Mouse (Mus musculus) left cerebral cortex, adult 2 months (tissue): ENCODE measurements around the gene Tspan4. TPM values are rescaled to one million over a fixed set of nuclear protein-coding genes. Genes with fewer than 3 reads are reported as not detected.

ENCODE experiments used
- DNase-seq, 2 experiments: peaks; one replicate each; pipeline ENCODE4 v3.0.0; 2021 to 2022; ENCODE audit warnings: low spot score in 2 of 2, mixed read lengths in 1 of 2; ENCODE audit errors: extremely low spot score in 1 of 2
- H3K27ac ChIP-seq: fragments of 200-600 bp; 2 replicates; pipeline ENCODE4 v1.8.1; 2022
- H3K4me3 ChIP-seq: fragments of 200-600 bp; 2 replicates; pipeline ENCODE4 v1.8.1; 2022
- CTCF ChIP-seq: fragments of 200-600 bp; IDR thresholded peaks from 2 replicates; pipeline ENCODE4 v1.8.1; 2022; ENCODE audit warnings: antibody characterized with exemption, mild to moderate bottlenecking, moderate library complexity
- intact Hi-C: fragments of 180-260 bp; cut with DNase I; formaldehyde crosslinking; loops from one replicate; pipeline ENCODE4 v1.15.1; 2025
- long read RNA-seq, 2 experiments: library from polyadenylated mRNA; stranded (forward); transcript quantifications; one replicate each; pipeline ENCODE4 v2.0.0; 2021; ENCODE audit warnings: borderline mapping rate in 2 of 2
- total RNA-seq, 2 experiments: library from RNA; stranded (reverse); gene quantifications; 2 replicates each; pipeline ENCODE4 v1.2.3; 2021

Gene Tspan4
- total RNA-seq = 10 to 100 TPM; 13.7 to 14.4 TPM
- long read RNA-seq, experiment 1, transcript Tspan4-201 (8 exons, 1,466 nt) = major isoform, 6 of 24 reads
- long read RNA-seq, experiment 1, partial matches to known transcripts = 8 of 24 reads
- long read RNA-seq, experiment 1, other reads (novel, unspliced or antisense) = 5 of 24 reads
- long read RNA-seq, experiment 2, partial matches to known transcripts = 16 of 19 reads
- long read RNA-seq, experiment 2, other reads (novel, unspliced or antisense) = 1 of 19 reads

DNA sequence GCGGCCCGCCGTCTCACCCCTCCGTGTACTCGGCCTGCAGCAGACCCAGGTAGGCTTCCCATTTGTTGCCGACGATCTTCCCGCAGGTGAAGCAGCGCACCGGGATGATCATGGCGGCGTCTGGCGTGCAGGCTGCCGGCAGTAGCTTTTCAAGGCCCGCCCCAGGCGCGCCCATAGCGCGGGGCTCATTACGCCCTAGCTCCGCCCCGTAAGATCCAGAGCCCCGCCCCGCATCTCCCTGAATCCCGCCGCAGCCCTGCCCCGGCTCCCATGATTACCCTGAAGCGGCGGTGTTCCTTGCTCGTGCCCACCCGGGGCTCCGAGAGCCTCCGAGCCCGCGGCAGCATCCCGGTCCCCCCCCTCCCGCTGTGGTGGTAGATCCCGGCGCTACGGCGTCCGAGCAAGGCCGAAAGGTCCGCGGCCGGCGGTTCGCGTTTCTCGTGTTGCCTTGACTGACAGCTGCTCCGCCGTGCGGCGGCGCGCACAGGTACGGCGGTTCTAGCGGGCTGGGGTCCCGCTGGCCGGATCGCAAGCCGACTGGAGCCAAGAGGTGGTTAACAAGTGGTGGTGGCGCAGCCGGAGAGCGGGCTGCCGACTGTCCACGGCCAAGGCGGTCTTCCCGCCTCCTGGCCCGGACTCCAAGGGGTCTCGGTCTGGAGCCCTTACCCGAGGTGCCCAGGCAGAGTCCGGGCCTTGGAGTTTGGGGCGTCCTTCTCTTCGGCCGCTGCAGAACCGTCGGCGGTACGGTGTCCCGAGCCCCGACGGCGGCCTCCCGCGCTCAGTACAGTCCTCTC, at the start of gene Tspan4, which contains the start of gene Polr2l:
Gene Tspan4 (plus strand): TSS at position 230 of the 794 bp plus-strand sequence.
Gene Polr2l (minus strand): TSS at position 122 of the 794 bp plus-strand sequence.
- DNase-seq = peak; percentile 80 to 84
- intact Hi-C loops = no loop called here
- Histone ChIP-seq H3K4me3 (peak within 1 kb of the TSS; percentile 72), H3K27ac (peak within 1 kb of the TSS; percentile 94)
- TF ChIP-seq CTCF = no peak; the same call in 1 of the 2 replicates

DNA sequence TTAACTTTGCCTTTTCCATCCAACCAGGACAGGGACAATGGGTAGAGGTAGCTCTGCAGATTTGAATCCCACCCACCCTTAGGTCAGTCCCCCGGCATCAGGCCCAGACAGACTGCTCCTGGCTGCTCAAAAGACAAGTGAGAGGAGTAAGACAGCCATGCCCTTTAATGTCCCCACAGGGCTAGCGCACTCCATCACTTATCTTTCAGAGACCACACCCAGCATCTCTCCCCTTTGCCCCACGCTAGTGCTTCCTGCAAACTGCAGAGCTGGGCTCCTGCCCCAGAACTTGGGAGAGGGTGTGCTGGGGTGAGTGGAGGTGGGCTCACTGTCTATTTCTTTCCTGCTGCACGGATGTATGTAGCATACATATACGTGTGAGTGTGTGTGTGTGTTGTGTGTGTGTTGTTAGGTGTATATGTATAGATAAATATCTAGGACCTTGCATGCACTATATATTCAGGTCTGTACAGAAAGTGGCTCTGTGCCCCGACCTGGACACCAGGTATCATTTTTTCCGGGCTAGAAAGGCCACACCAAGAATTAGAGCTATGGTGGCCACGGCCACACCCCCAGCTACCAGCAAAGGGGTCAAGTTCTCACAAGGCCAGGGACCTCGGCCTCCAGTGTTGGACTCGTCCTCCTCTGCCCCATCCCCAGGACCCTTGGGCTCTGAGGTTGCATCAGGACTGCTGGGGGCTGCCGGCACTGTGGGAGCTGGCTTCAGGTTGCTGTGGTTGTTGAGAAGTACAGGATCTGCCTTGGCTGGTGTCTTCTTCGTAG, 47.9 kb upstream of the Tspan4 start:
- Histone ChIP-seq H3K4me3 (no peak overlapping the region), H3K27ac (no peak overlapping the region)
- DNase-seq = no peak
- intact Hi-C loops = no loop called here
- no peak for TF ChIP-seq CTCF

DNA sequence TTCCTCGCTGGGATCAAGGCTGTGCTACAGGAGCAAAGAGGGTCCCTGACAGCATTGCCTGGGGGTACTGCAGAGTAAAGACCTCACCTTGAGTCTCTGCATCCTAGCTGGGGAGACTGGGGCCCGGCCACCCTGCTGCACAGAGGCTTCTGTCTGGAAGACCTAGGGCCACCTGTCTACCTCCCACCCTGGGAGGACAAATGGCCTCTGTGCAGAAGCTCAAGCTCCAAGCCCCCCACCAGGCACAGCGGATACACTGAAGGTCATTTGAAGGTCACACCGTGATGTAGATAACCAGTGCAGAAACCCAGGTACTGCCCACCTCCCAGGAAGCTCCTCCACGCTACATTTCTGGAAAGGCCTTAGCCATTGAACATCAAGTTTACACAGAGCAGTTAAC, 46.3 kb upstream of the Tspan4 start:
- peak overlapping the region; percentile 94 for H3K4me3 ChIP-seq
- H3K27ac ChIP-seq = peak overlapping the region; percentile 97
- intact Hi-C loops = loop anchor here (2.0 kb wide), 1 partner anchor 14 kb away; the partner anchor contains the start of gene Gatd1
- DNase-seq = no peak
- TF ChIP-seq CTCF = no peak

DNA sequence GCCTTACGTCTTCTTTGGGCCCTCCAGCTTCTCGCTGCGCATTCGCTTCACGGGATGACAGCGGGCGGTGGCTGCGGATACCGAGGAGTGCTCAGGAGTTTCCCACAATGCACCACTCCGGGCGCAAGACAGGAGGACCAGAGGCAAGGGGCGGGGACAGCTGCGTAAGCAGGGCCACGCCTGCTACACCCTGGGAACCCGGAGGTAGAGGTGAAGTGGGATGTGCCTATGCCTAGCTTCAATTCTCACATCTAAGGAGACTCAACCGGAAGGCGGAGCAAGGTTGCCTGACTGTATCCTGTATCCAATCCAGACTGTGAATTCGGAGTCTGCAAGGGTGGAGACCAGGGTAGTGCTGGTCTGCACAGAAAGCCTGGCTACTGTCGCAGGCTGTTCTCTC, 45.7 kb upstream of the Tspan4 start, which contains the start of gene Cend1:
Gene Cend1 (minus strand): TSS at position 182 of the 400 bp plus-strand sequence.
- peak within 1 kb of the TSS; percentile 97 for H3K27ac ChIP-seq
- H3K4me3 ChIP-seq = peak within 1 kb of the TSS; percentile 94
- intact Hi-C loops = loop anchor here (2.0 kb wide), 1 partner anchor 15 kb away; the partner anchor contains the start of gene Gatd1
- DNase-seq = peak; percentile 88 to 89
- TF ChIP-seq CTCF = no peak

DNA sequence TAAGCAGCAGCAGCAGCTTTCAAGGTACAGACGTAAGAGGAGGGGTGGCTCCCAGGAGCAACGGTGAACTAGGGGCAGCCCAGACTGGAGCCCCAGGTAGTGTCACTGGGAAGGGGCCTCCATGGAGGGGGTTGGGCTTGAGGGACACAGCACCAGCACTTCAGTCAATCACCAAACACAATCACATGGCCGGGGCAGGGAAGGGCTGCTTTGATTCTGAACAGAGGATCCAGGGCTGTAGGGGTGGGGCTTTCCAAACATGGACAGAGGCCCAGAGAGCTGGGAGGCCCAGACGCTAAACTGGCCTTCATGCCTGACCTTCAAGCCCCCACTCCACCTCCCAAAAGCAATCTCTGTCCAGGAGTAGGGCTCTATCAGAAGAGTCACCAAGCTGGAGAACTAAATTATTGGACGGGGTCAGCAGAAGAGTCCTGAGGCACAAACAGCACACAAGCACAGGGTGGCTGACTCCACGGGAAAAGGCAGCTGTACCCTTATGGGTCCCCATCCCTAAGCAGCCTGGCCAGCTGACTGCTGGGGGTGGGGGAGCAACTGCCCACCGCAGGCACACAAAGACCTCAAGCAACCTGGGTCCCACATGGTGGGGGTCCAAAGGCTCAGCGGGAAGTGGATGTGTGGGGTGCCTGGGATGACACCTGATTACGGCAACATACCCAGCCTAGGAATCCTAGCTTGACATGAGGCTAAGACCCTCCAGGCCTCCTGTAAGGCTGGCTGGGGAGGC, 45.0 kb upstream of the Tspan4 start:
- no peak for DNase-seq
- Histone ChIP-seq H3K27ac (peak overlapping the region; percentile 12; the same call in 1 of the 2 replicates), H3K4me3 (peak overlapping the region; percentile 94)
- no peak for TF ChIP-seq CTCF
- intact Hi-C loops = loop anchor here (2.0 kb wide), 1 partner anchor 15 kb away; the partner anchor contains the start of gene Gatd1

DNA sequence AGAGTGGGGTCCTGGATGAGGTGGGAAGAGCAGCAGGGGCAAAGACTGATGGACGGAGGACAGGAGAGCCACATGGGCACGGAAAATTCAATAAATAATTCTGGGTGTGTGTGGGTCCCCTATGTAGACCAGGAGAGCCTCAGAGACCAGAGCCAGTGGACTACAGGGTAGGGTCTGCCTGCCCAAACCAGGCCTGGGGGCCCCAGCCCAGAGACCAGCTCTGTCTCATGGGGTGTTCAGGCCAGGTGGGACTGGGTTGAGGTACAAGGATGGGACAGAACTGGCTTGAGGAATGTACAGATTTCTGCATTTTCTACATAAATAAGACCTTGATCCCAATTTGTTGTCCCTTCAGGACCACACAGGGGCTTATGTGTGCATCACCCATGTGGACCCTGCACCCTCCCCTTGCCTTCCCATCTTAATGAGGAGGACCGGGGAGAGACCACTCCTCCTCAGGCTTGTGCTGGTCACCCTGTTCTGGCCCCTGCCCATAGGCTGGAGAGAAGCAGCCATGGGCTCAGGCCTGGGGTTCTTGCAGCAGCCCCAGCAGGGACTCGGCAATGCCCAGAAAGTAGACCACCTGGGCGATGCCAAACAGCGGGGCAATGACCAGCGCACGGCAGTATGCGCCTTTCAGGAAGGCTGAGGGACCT, 44.3 kb upstream of the Tspan4 start:
- no peak overlapping the region for H3K27ac ChIP-seq
- no peak for TF ChIP-seq CTCF
- DNase-seq = no peak
- no peak overlapping the region for H3K4me3 ChIP-seq
- intact Hi-C loops = no loop called here

DNA sequence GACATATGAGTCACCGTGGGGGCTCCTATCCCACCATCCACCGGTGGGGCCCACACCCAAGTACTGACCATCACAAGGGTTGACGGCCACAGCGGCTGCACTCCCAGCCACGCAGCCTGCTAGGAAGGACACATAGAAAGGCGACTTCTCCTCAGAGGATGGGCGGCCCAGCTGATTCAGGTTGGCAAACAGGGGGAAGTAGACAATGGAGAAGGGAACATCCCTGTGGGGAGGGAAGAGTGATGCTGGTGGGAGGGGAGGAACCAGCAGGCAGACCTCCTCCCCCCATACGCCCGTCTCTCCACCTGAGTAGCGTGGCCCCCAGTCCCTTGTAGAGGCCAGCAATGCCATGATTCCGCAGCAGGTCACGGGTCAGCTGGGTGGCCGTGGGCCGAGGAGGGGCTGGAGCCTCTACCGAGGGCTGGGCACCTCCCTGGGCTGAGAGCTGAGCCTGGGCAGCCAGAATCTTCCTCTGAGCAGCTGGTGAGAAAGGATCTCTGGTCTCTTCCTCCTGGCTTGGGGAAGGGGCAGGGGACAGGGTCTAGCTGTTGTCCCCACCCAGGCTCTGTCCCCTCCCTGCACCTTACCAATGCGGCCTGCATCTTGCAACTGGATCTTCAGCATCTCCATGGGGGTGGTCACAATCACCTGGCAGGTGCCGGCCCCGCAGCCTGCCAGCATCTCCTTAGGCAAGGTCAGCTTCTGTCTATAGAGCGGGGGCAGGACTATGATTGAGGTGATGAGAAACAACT, 43.4 kb upstream of the Tspan4 start:
- no peak for TF ChIP-seq CTCF
- no peak overlapping the region for H3K27ac ChIP-seq
- intact Hi-C loops = no loop called here
- H3K4me3 ChIP-seq = no peak overlapping the region
- DNase-seq = no peak

DNA sequence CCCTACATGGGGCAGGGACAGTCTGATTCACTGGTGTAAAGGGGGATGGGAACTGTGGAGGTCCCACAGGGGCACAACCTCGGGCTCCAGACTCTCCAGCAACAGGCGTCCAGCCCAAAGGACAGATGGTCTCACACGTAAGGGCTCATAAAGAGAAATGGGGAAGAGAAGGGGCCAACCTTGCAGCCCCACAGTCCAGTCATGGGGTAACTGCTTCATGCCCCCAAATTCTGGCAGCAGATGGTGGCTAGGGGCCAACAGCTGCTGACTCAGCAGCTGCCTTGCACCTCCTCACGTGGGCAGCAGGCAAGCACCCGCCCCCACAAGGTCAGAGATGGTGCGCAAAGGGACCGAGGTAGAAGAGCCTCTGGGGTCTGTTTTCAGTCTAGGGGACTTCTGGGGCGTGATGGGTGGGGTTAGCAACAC, 42.8 kb upstream of the Tspan4 start:
- no peak overlapping the region; the same call in 1 of the 2 replicates for H3K4me3 ChIP-seq
- no peak for DNase-seq
- TF ChIP-seq CTCF = no peak
- H3K27ac ChIP-seq = peak overlapping the region; percentile 59; the same call in 1 of the 2 replicates
- intact Hi-C loops = no loop called here

DNA sequence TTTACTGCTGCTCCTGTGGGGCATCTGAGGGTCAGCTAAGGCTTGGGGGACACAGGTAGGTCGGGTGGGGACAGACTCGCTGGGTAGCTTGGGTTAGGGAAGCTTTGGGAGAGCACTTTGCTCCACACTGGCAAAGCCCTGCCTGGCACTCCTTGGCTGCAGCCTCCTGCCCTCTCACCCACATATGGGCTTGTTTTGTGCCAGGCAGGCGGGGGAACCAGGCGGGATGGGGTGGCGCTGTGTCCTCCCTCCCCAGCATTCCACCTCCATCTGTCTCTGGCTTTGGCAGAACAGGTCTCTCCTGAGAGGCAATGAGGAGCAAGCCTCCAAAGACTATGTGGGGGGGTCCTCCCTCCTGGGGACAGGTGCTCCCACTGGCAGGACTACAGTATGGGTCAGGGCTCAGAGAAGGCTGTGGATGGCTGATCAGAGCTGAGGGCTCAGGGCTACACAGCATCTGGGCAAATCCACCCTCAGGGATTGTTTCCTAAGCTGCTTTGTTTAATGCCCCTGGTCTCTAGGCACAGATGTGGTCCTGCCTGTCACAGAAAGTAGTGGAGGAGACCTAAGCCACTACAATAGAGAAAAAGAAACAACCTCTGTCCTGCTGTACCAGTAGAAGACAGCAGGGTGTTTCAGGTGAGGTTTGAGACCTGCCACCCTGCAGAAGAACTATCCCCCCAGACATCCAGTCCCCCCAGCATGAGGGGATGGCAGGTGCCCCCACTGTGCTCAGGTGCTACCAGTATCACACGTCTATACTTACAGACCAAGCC, 42.1 kb upstream of the Tspan4 start:
- TF ChIP-seq CTCF = no peak; the same call in 1 of the 2 replicates
- H3K27ac ChIP-seq = peak overlapping the region; percentile 87
- DNase-seq = no peak

More for the DNA sequence above, 42.1 kb upstream of the Tspan4 start:
- intact Hi-C loops = no loop called here
- H3K4me3 ChIP-seq = peak overlapping the region; percentile 62
